Mouse (Mus musculus) naive thymus-derived CD4-positive, alpha-beta T cell, adult 2 months (primary cell): Measurements from ENCODE around the gene Vmn2r91.
"Not testable (repeated sequence)": the region's sequence is repeated elsewhere in the genome, so short reads cannot be mapped to it uniquely, and the experiment has no call there.

Experiments
- DNase-seq: peaks from one replicate; pipeline ENCODE4 v3.0.0-alpha.2; 2011; ENCODE audit warnings: low read depth

Vmn2r91 gene

GRCm38 (mm10) chr17:18084716-18085115 is at the start of gene Vmn2r91:
Vmn2r91 (plus strand) TSS chr17:18085016.
- DNase-seq = not testable (repeated sequence)

GRCm38 (mm10) chr17:18049124-18049523 is 35.7 kb upstream of the Vmn2r91 start, which contains the start of gene Vmn2r124:
Vmn2r124 (plus strand) TSS chr17:18049424.
- DNase-seq = no peak

DNA sequence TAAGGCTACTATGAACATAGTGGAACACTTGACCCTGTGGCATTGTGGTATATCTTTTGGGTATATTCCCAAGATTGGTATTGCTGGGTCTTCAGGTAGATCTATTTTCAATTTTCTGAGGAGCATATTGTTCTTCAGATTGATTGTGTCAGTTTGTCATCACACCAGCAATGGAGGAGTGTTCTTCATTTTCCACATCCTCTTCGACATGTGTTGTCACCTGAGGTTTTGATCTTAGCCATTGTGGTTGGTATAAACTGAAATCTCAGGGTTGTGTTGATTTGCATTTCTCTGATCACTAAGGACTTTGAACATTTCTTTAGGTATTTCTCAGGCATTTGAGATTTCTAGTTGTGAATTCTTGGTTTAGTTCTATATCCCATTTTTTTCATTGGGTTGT is 10.8 kb downstream of the Vmn2r91 start:
- not testable (repeated sequence) for DNase-seq

DNA sequence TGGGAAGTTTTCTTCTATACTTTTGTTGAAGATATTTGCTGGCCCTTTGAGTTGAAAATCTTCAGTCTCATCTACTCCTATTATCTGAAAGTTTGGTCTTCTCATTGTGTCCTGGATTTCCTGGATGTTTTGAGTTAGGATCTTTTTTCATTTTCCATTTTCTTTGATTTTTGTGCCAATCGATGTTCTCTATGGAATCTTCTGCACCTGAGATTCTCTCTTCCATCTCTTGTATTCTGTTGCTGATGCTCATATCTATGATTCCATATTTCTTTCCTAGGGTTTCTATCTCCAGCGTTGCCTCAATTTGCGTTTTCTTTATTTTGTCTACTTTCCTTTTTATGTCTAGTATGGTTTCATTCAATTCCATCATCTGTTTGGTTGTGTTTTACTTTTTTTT is 17.4 kb downstream of the Vmn2r91 start:
- not testable (repeated sequence) for DNase-seq

- DNase-seq = not testable (repeated sequence)
Measured at GRCm38 (mm10) chr17:18151587-18151986, 66.8 kb downstream of the Vmn2r91 start, which contains the start of gene Vmn2r92. Vmn2r92 (plus strand) TSS chr17:18151887.

DNA sequence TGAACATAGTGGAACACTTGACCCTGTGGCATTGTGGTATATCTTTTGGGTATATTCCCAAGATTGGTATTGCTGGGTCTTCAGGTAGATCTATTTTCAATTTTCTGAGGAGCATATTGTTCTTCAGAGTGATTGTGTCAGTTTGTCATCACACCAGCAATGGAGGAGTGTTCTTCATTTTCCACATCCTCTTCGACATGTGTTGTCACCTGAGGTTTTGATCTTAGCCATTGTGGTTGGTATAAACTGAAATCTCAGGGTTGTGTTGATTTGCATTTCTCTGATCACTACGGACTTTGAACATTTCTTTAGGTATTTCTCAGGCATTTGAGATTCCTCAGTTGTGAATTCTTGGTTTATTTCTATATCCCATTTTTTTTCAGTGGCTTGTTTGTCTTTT is 76.4 kb downstream of the Vmn2r91 start:
- peak; percentile 2 for DNase-seq
